Mouse (Mus musculus): Measurements from ENCODE around the gene Gm8369. TPM values are rescaled to one million over a fixed set of nuclear protein-coding genes. Genes with fewer than 3 reads are reported as not detected.
"Not testable (repeated sequence)": the region's sequence is repeated elsewhere in the genome, so short reads cannot be mapped to it uniquely, and the experiment has no call there.

Gene Gm8369
- not detected in 2 replicates for polyA plus RNA-seq (2015; fragmentation: Nextera tagmentation; extraction: Ambion mirVana)

DNA sequence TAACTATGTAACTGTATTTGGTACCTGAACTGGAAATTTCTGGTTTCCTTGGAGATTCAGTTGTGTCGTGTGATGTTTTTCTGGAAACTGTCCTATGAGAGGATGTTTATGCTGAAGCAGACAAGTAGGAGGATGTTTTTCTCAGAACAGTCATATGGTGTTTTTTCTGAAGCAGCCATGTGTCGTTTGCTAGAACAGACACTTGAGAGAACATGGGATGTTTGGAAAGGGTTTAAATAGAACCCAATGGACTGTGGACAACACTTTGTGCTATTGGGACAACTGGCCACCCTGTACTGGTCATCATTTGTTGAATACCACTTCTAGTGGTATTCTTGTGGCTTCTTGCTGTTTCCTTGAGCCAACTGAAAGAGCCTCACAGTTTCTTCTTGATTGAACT, at the start of gene Gm8369:
Gene Gm8369, plus strand, starts transcription at position 193 of the 400 bp plus-strand sequence.
- H3K27ac ChIP-seq (ENCODE audit: low read length), result no peak within 1 kb of the TSS
- H3K4me3 ChIP-seq (ENCODE audit: low read length), result no peak within 1 kb of the TSS
- ATAC-seq (ENCODE audit: low FRiP score, low TSS enrichment), result no peak
- no peaks in the 10 kb centered on the region for H3K27me3 ChIP-seq (ENCODE audit: insufficient read depth, low read length)
- no peaks in the 10 kb centered on the region for H3K36me3 ChIP-seq (ENCODE audit: insufficient read depth, low read length)
- no peaks in the 10 kb centered on the region for H3K4me1 ChIP-seq (ENCODE audit: insufficient read depth, low read length)
- H3K9me3 ChIP-seq (ENCODE audit: low read length), result no peaks in the 10 kb centered on the region
- H3K4me2 ChIP-seq (replicated peaks; ENCODE audit: low read depth, low read length), result no peak within 1 kb of the TSS
- no peak within 1 kb of the TSS for H3K9ac ChIP-seq (replicated peaks; ENCODE audit: low read length)
- 70% methylated on average over 2 of the region's 2 CpGs for WGBS

DNA sequence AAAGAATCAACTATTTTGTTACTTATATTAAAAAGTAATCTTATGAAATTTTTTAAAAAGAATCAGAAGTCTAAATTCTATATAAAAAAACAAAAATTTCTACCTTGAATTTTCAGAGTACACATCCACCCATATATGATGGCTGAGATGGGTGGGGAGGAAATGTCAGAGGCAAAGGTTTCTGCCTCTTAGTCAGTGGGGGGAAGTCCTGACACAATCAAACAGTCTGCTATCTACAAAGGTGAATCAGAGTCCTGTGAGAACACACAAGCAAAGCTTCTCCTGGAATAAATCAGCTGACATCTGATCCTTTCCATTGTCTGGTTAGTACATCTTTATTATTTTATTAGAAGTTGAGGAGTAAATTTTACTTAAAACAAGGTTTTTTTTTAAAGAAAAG, 42.4 kb upstream of the Gm8369 start, which contains the start of gene Ms4a4b:
Gene Ms4a4b, plus strand, starts transcription at position 216 of the 400 bp plus-strand sequence.
- no peak within 1 kb of the TSS for H3K4me3 ChIP-seq (ENCODE audit: low read length)
- no peaks in the 10 kb centered on the region for H3K27me3 ChIP-seq (ENCODE audit: insufficient read depth, low read length)
- no peak within 1 kb of the TSS for H3K4me2 ChIP-seq (replicated peaks; ENCODE audit: low read depth, low read length)
- no peak within 1 kb of the TSS for H3K27ac ChIP-seq (ENCODE audit: low read length)
- no peaks in the 10 kb centered on the region for H3K4me1 ChIP-seq (ENCODE audit: insufficient read depth, low read length)
- no peaks in the 10 kb centered on the region for H3K9me3 ChIP-seq (ENCODE audit: low read length)
- H3K9ac ChIP-seq (replicated peaks; ENCODE audit: low read length), result no peak within 1 kb of the TSS
- no peak for ATAC-seq (ENCODE audit: low FRiP score, low TSS enrichment)
- no peaks in the 10 kb centered on the region for H3K36me3 ChIP-seq (ENCODE audit: insufficient read depth, low read length)

DNA sequence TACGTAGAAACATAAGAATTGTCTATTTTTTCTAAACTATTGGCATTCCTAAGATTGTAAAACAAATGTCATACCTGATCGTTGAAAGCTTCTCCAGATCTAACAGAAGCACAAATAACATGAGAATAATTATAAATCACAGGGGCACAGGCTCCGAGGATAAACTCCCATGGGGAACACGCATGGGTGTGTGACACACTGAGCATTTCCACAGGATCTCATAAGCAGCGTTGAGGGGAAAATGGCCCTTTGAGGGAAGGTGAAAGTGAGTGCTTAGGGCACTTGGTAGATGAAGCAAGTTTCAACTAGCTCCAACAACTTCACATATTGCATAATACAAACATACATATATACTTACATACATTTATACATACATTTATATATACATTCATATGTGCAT, 41.8 kb upstream of the Gm8369 start:
- Histone ChIP-seq H3K4me1 (ENCODE audit: insufficient read depth, low read length) (no peaks in the 10 kb centered on the region), H3K4me3 (ENCODE audit: low read length) (no peak overlapping the region), H3K36me3 (ENCODE audit: insufficient read depth, low read length) (no peaks in the 10 kb centered on the region), H3K27ac (ENCODE audit: low read length) (no peak overlapping the region), H3K9me3 (ENCODE audit: low read length) (no peaks in the 10 kb centered on the region), H3K4me2 (replicated peaks; ENCODE audit: low read depth, low read length) (no peak overlapping the region), H3K27me3 (ENCODE audit: insufficient read depth, low read length) (no peaks in the 10 kb centered on the region), H3K9ac (replicated peaks; ENCODE audit: low read length) (no peak overlapping the region)
- 86% methylated on average over 5 of the region's 5 CpGs for WGBS
- ATAC-seq (ENCODE audit: low FRiP score, low TSS enrichment), result no peak

DNA sequence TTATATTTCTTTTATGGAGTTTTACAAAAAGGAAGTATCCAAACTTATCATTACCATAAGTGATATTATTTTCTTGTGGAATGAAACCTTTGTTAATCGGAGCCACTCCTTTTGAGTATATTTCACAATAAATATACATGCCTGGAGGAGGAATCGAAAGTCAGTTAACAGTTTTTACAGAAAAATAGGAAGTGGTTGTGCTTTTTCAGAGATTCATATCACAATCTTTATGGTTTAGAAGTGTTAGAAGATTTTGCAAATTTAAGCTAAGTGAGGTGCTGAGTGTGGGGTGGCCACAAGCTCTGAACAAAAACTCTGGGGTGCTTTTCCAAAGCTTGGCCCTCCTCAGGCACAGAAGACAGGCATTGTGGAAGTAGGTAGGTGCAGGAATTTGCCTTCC, 38.5 kb upstream of the Gm8369 start:
- H3K27me3 ChIP-seq (ENCODE audit: insufficient read depth, low read length), result no peaks in the 10 kb centered on the region
- no peaks in the 10 kb centered on the region for H3K36me3 ChIP-seq (ENCODE audit: insufficient read depth, low read length)
- no peak overlapping the region for H3K27ac ChIP-seq (ENCODE audit: low read length)
- ATAC-seq (ENCODE audit: low FRiP score, low TSS enrichment), result no peak
- no peaks in the 10 kb centered on the region for H3K4me1 ChIP-seq (ENCODE audit: insufficient read depth, low read length)
- H3K9me3 ChIP-seq (ENCODE audit: low read length), result no peaks in the 10 kb centered on the region
- no peak overlapping the region for H3K9ac ChIP-seq (replicated peaks; ENCODE audit: low read length)
- no peak overlapping the region for H3K4me3 ChIP-seq (ENCODE audit: low read length)
- WGBS, result 91% methylated on average over 2 of the region's 2 CpGs
- no peak overlapping the region for H3K4me2 ChIP-seq (replicated peaks; ENCODE audit: low read depth, low read length)

DNA sequence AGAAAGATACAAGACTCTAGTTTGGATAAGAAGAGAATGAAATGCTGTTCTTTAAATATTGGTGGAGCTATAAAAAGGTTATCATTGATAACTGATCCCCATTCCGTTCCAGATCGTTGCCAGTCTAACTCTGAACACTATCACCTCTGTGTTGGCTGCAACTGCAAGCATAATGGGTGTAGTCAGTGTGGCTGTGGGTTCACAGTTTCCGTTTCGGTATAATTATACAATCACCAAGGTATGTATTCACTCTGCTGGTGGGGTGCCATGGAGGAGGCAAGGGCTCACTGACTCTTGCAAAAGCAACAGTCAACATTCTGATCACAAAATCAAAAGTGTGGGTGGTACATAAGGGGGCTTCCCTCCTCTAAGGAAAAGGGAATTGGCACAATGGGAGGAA, 26.7 kb upstream of the Gm8369 start:
- not testable (repeated sequence) for H3K9me3 ChIP-seq (ENCODE audit: low read length); H3K4me2 ChIP-seq (replicated peaks; ENCODE audit: low read depth, low read length); H3K36me3 ChIP-seq (ENCODE audit: insufficient read depth, low read length); H3K4me3 ChIP-seq (ENCODE audit: low read length); ATAC-seq (ENCODE audit: low FRiP score, low TSS enrichment); H3K27ac ChIP-seq (ENCODE audit: low read length); H3K4me1 ChIP-seq (ENCODE audit: insufficient read depth, low read length); H3K9ac ChIP-seq (replicated peaks; ENCODE audit: low read length); H3K27me3 ChIP-seq (ENCODE audit: insufficient read depth, low read length)
- 88% methylated on average over 2 of the region's 4 CpGs for WGBS

DNA sequence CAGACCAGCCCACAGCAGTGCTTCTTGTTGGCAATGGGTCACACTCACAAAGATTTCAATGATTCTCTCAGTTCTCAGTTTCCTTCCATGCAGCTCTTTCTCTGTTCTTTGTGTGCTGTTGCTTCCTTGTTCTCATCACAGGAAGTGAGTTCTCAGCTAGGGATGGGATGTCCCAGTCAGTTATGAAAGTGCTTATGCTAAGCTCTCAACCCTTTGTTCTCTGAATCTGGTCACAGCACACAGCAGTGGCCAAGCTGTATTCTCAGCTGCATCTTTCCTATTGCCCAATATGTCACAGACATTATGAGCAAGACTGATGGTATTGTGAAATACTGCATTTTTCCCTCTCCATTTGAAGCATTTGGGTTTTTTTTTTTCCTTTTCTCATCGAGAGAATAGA, 20.9 kb upstream of the Gm8369 start:
- not testable (repeated sequence) for H3K9me3 ChIP-seq (ENCODE audit: low read length); H3K4me2 ChIP-seq (replicated peaks; ENCODE audit: low read depth, low read length); H3K27ac ChIP-seq (ENCODE audit: low read length); H3K9ac ChIP-seq (replicated peaks; ENCODE audit: low read length); H3K27me3 ChIP-seq (ENCODE audit: insufficient read depth, low read length); H3K4me3 ChIP-seq (ENCODE audit: low read length); H3K4me1 ChIP-seq (ENCODE audit: insufficient read depth, low read length); ATAC-seq (ENCODE audit: low FRiP score, low TSS enrichment); H3K36me3 ChIP-seq (ENCODE audit: insufficient read depth, low read length)
- WGBS, result 62% methylated on average over 1 of the region's 1 CpGs

DNA sequence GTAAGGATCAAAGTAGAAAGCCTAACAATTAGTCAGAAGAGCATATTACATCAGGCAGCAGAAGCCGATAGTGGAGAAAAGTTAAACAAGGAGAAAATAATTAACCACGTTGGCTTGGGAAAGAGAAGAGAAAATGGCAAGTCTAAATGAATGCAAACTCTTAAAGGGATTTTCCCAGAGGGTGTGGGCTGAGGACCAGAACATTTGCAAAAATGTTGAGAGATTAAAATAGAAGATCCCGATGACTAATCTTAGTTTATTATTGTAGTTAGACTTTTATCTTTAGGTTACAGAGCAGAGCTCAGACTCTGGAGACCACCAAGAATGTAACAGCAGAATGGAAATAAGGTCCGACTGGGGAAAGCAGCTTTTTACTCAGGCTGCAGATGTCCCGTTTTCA, 19.3 kb upstream of the Gm8369 start:
- Histone ChIP-seq H3K27me3 (ENCODE audit: insufficient read depth, low read length) (no peaks in the 10 kb centered on the region), H3K27ac (ENCODE audit: low read length) (no peak overlapping the region), H3K9ac (replicated peaks; ENCODE audit: low read length) (no peak overlapping the region), H3K4me3 (ENCODE audit: low read length) (no peak overlapping the region), H3K9me3 (ENCODE audit: low read length) (no peaks in the 10 kb centered on the region), H3K36me3 (ENCODE audit: insufficient read depth, low read length) (no peaks in the 10 kb centered on the region), H3K4me1 (ENCODE audit: insufficient read depth, low read length) (no peaks in the 10 kb centered on the region), H3K4me2 (replicated peaks; ENCODE audit: low read depth, low read length) (no peak overlapping the region)
- no peak for ATAC-seq (ENCODE audit: low FRiP score, low TSS enrichment)
- 75% methylated on average over 5 of the region's 5 CpGs for WGBS

DNA sequence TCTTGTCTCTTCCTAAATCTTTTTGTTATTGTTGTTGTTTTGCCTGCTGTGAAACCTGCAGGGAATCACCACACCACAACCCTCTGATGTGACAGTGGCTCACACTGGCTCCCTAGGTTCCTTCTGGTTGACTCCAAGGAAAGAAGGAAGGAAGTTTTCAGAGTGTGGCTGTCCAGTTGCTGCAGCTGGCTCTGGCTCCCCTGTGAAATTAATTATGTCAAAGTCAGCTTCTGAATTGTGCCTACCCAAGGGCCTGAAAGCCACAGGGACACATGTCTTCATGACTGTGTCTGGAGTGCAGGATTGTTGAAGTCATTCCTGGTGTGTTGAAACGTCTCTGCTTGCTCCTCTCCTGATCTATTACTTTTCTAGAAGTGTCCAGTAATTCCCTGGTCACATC, 17.4 kb upstream of the Gm8369 start:
- not testable (repeated sequence) for H3K4me2 ChIP-seq (replicated peaks; ENCODE audit: low read depth, low read length); H3K36me3 ChIP-seq (ENCODE audit: insufficient read depth, low read length); H3K27ac ChIP-seq (ENCODE audit: low read length); H3K4me1 ChIP-seq (ENCODE audit: insufficient read depth, low read length); H3K4me3 ChIP-seq (ENCODE audit: low read length); ATAC-seq (ENCODE audit: low FRiP score, low TSS enrichment); H3K9ac ChIP-seq (replicated peaks; ENCODE audit: low read length); H3K27me3 ChIP-seq (ENCODE audit: insufficient read depth, low read length); H3K9me3 ChIP-seq (ENCODE audit: low read length)
- 73% methylated on average over 1 of the region's 1 CpGs for WGBS

DNA sequence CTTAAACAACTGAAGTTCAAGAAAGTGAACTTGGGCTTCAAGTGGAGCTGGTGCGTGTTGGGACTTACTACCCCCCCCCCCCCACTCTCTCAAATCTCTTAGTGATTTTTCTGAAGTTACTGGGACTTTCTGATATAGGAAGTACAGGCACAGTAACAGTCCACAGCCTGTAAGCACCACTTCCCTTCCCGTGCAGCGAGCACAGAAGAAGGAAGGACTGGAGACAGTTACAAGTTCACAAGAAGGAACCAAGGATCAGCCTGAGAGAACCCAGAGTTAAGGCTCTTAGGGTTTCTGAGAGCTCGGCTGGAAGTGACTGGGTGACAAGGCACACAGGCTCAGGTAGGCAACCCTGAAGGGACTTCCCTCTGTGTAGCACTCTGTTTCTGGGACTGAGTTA, 16.5 kb upstream of the Gm8369 start, which contains the start of gene Ms4a6c:
Gene Ms4a6c, plus strand, starts transcription at position 152 of the 400 bp plus-strand sequence.
- not testable (repeated sequence) for H3K36me3 ChIP-seq (ENCODE audit: insufficient read depth, low read length); H3K4me2 ChIP-seq (replicated peaks; ENCODE audit: low read depth, low read length); H3K9ac ChIP-seq (replicated peaks; ENCODE audit: low read length); H3K4me3 ChIP-seq (ENCODE audit: low read length); H3K27me3 ChIP-seq (ENCODE audit: insufficient read depth, low read length); H3K27ac ChIP-seq (ENCODE audit: low read length); H3K4me1 ChIP-seq (ENCODE audit: insufficient read depth, low read length); ATAC-seq (ENCODE audit: low FRiP score, low TSS enrichment); H3K9me3 ChIP-seq (ENCODE audit: low read length)
- 87% methylated on average over 4 of the region's 4 CpGs for WGBS

DNA sequence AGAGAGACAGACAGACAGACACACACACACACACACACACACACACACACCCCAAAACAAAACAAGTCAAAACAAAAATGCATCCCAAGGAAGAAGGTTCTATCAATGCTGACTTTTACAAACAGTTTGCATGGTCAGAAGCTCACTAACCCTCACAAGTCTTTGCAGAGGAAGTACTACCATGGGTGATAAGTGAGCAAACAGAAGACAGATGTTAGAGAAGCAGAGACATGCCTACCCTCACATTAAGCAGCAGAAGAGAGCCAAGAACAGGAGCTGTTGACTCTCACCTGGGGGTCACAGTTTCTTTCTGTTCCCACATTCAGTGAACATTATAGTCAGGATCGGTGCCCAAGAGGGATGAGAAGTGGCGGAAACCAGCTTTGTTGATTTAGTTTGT, 6.0 kb upstream of the Gm8369 start:
- Histone ChIP-seq H3K27me3 (ENCODE audit: insufficient read depth, low read length) (no peaks in the 10 kb centered on the region), H3K36me3 (ENCODE audit: insufficient read depth, low read length) (no peaks in the 10 kb centered on the region), H3K4me2 (replicated peaks; ENCODE audit: low read depth, low read length) (no peak overlapping the region), H3K4me3 (ENCODE audit: low read length) (no peak overlapping the region), H3K27ac (ENCODE audit: low read length) (no peak overlapping the region), H3K4me1 (ENCODE audit: insufficient read depth, low read length) (no peaks in the 10 kb centered on the region), H3K9ac (replicated peaks; ENCODE audit: low read length) (no peak overlapping the region), H3K9me3 (ENCODE audit: low read length) (no peaks in the 10 kb centered on the region)
- 95% methylated on average over 2 of the region's 2 CpGs for WGBS
- no peak for ATAC-seq (ENCODE audit: low FRiP score, low TSS enrichment)

DNA sequence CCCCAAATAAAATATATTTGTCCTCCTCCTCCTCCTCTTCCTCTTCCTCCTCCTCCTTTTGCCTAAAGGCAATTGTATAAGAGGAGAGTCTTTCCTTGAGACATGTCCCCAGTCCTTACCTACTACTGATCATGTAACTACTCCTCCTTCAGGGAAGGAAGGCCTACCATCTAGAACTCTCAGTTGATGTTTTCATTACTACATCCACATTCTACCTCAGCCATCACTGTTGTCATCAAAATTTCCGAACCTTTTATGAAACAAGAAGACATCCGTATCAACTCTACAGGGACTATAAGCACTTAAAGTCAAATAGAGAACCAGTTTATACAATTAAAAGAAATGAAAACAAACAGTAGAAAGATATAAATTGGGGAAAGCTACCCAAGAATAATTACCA, 3.1 kb upstream of the Gm8369 start:
- H3K4me1 ChIP-seq (ENCODE audit: insufficient read depth, low read length), result no peaks in the 10 kb centered on the region
- WGBS, result 90% methylated on average over 2 of the region's 2 CpGs
- no peaks in the 10 kb centered on the region for H3K27me3 ChIP-seq (ENCODE audit: insufficient read depth, low read length)
- H3K9ac ChIP-seq (replicated peaks; ENCODE audit: low read length), result no peak overlapping the region
- no peaks in the 10 kb centered on the region for H3K9me3 ChIP-seq (ENCODE audit: low read length)
- no peak overlapping the region for H3K4me3 ChIP-seq (ENCODE audit: low read length)
- no peak for ATAC-seq (ENCODE audit: low FRiP score, low TSS enrichment)
- no peaks in the 10 kb centered on the region for H3K36me3 ChIP-seq (ENCODE audit: insufficient read depth, low read length)
- no peak overlapping the region for H3K4me2 ChIP-seq (replicated peaks; ENCODE audit: low read depth, low read length)
- no peak overlapping the region for H3K27ac ChIP-seq (ENCODE audit: low read length)

Data from kidney, embryonic 16.5 days (tissue).